Mouse (Mus musculus): Measurements from ENCODE around the gene Il22ra1.

Il22ra1 gene

GRCm38 (mm10) chr4:135770611-135771305 is 42.8 kb downstream of the Il22ra1 start:
- in situ Hi-C loops (cut with MseI, MboI) = no loop called here

GRCm38 (mm10) chr4:135771592-135771991 is 43.6 kb downstream of the Il22ra1 start:
- in situ Hi-C loops (cut with MseI, MboI) = no loop called here

GRCm38 (mm10) chr4:135772671-135773070 is 44.7 kb downstream of the Il22ra1 start:
- in situ Hi-C loops (cut with MseI, MboI) = no loop called here

- in situ Hi-C loops (cut with MseI, MboI) = no loop called here
Observed at GRCm38 (mm10) chr4:135774496-135774895, 46.5 kb downstream of the Il22ra1 start.

- in situ Hi-C loops (cut with MseI, MboI) = no loop called here
Observed at GRCm38 (mm10) chr4:135776850-135777249, 48.9 kb downstream of the Il22ra1 start.

GRCm38 (mm10) chr4:135779661-135780060 is 51.7 kb downstream of the Il22ra1 start:
- in situ Hi-C loops (cut with MseI, MboI) = no loop called here

- in situ Hi-C loops (cut with MseI, MboI) = no loop called here
Observed at GRCm38 (mm10) chr4:135780255-135780654, 52.3 kb downstream of the Il22ra1 start.

- in situ Hi-C loops (cut with MseI, MboI) = no loop called here
Observed at GRCm38 (mm10) chr4:135781304-135781703, 53.3 kb downstream of the Il22ra1 start.

GRCm38 (mm10) chr4:135786581-135786980 is 58.6 kb downstream of the Il22ra1 start:
- in situ Hi-C loops (cut with MseI, MboI) = no loop called here

- in situ Hi-C loops (cut with MseI, MboI) = no loop called here
Observed at GRCm38 (mm10) chr4:135787271-135787670, 59.3 kb downstream of the Il22ra1 start.

GRCm38 (mm10) chr4:135789135-135789534 is 61.2 kb downstream of the Il22ra1 start:
- in situ Hi-C loops (cut with MseI, MboI) = no loop called here

- in situ Hi-C loops (cut with MseI, MboI) = no loop called here
Observed at GRCm38 (mm10) chr4:135792821-135793220, 64.8 kb downstream of the Il22ra1 start.

GRCm38 (mm10) chr4:135797931-135798330 is 70.0 kb downstream of the Il22ra1 start:
- in situ Hi-C loops (cut with MseI, MboI) = no loop called here

- in situ Hi-C loops (cut with MseI, MboI) = no loop called here
Observed at GRCm38 (mm10) chr4:135801543-135801942, 73.6 kb downstream of the Il22ra1 start.

All from mouse trophoblast stem cell (cell line).